Mouse (Mus musculus): ENCODE results near the gene Tmem256. TPM values are rescaled to one million over a fixed set of nuclear protein-coding genes. Genes with fewer than 3 reads are reported as not detected.

Gene Tmem256
- 271 and 312 TPM in 2 replicates for polyA plus RNA-seq (2015; fragmentation: Nextera tagmentation; extraction: Ambion mirVana)

DNA sequence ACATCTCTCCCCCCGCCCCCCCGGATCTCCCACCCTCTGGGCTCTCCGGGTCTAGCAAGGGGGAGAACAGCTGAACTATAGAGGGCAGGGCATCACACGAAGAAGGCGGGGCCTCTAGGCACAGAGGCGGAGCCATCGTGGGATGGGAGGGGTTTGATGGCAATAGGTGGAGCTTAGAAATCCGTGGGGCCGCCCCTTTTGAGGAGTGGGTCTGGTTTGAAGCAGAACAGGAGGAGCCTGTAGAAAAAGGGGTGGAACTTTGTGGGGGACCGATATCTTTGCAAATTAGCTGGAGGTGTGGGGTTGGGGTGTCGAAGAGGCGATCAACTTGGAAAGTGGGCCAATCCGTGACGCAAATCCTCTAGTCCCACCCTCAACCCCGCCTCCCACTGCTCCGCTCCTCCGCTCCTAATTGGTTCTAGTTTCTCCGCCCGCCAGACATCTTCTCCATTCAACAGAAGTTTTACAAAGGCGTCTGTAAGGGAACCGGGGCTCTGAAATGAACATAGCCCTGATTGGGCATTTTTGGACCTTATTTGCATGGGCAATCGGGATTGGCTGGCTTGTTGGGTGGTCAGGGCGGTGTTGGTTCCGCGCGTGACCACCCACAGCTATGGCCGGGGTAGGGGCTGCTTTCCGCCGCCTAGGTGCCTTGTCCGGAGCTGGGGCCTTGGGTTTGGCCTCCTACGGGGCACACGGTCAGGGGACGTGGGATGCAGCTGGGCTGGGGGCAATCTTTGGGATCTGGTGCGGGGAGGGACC, at the start of gene Tmem256:
Tmem256 (plus strand) TSS at position 563 of the 762 bp plus-strand sequence.
- Histone ChIP-seq H3K4me3 (ENCODE audit: low read depth, low read length) (peak within 1 kb of the TSS; percentile 94), H3K9ac (ENCODE audit: low read depth, low read length) (peak within 1 kb of the TSS; percentile 99), H3K27me3 (ENCODE audit: control insufficient read depth, insufficient read depth, low read depth, low read length) (no peaks in the 10 kb centered on the region), H3K27ac (ENCODE audit: low read length) (peak within 1 kb of the TSS; percentile 98), H3K4me2 (ENCODE audit: low read length) (peak within 1 kb of the TSS; percentile 97), H3K36me3 (ENCODE audit: control insufficient read depth, insufficient read depth, low read length) (peaks cover 4% of the 10 kb centered on the region; the same call in 1 of the 2 replicates), H3K9me3 (replicated peaks; ENCODE audit: control insufficient read depth, low read length, poor library complexity, severe bottlenecking) (no peaks in the 10 kb centered on the region), H3K4me1 (ENCODE audit: control insufficient read depth, insufficient read depth, low read length) (peaks cover 30% of the 10 kb centered on the region)
- ATAC-seq: peak; percentile 88
- 1% methylated on average over 31 of the region's 34 CpGs for WGBS

GRCm38 (mm10) chr11:69789431-69789830, 48.9 kb upstream of the Tmem256 start:
- H3K4me1 ChIP-seq (ENCODE audit: control insufficient read depth, insufficient read depth, low read length): no peaks in the 10 kb centered on the region
- no peaks in the 10 kb centered on the region for H3K36me3 ChIP-seq (ENCODE audit: control insufficient read depth, insufficient read depth, low read length)
- no peak overlapping the region for H3K9ac ChIP-seq (ENCODE audit: low read depth, low read length)
- H3K9me3 ChIP-seq (replicated peaks; ENCODE audit: control insufficient read depth, low read length, poor library complexity, severe bottlenecking): no peaks in the 10 kb centered on the region
- no peak overlapping the region for H3K27ac ChIP-seq (ENCODE audit: low read length)
- WGBS: 68% methylated on average over 5 of the region's 5 CpGs
- H3K27me3 ChIP-seq (ENCODE audit: control insufficient read depth, insufficient read depth, low read depth, low read length): peaks cover 8% of the 10 kb centered on the region
- H3K4me2 ChIP-seq (ENCODE audit: low read length): no peak overlapping the region
- ATAC-seq: no peak
- H3K4me3 ChIP-seq (ENCODE audit: low read depth, low read length): no peak overlapping the region

DNA sequence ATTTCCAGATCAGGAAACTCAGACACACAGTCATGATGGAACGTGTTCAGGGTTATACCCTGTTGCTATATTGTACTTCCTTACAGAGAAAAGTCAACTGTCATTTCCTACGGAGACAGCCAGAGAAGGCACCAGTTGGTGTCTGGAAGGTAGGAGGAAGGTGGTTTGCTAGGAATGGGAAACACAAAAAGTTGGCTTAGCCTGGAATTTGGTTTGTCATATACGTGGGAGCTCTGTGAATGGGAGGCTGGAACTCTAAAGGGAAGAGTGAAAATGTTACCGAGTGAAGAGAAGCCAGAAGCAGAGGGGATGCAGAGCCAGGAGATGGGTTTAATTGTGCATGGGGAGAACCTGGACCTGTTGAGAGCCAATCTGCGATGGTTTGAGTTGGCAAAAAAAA, 46.9 kb upstream of the Tmem256 start:
- H3K9me3 ChIP-seq (replicated peaks; ENCODE audit: control insufficient read depth, low read length, poor library complexity, severe bottlenecking): no peaks in the 10 kb centered on the region
- H3K4me3 ChIP-seq (ENCODE audit: low read depth, low read length): no peak overlapping the region
- no peak overlapping the region for H3K4me2 ChIP-seq (ENCODE audit: low read length)
- H3K4me1 ChIP-seq (ENCODE audit: control insufficient read depth, insufficient read depth, low read length): no peaks in the 10 kb centered on the region; the same call in 1 of the 2 replicates
- no peaks in the 10 kb centered on the region for H3K36me3 ChIP-seq (ENCODE audit: control insufficient read depth, insufficient read depth, low read length)
- H3K27me3 ChIP-seq (ENCODE audit: control insufficient read depth, insufficient read depth, low read depth, low read length): peaks cover 11% of the 10 kb centered on the region
- no peak overlapping the region for H3K9ac ChIP-seq (ENCODE audit: low read depth, low read length)
- WGBS: 76% methylated on average over 5 of the region's 5 CpGs
- H3K27ac ChIP-seq (ENCODE audit: low read length): no peak overlapping the region
- no peak for ATAC-seq

GRCm38 (mm10) chr11:69793429-69793828, 44.9 kb upstream of the Tmem256 start:
- Histone ChIP-seq H3K36me3 (ENCODE audit: control insufficient read depth, insufficient read depth, low read length) (no peaks in the 10 kb centered on the region), H3K4me1 (ENCODE audit: control insufficient read depth, insufficient read depth, low read length) (no peaks in the 10 kb centered on the region; the same call in 1 of the 2 replicates), H3K4me3 (ENCODE audit: low read depth, low read length) (no peak overlapping the region), H3K27me3 (ENCODE audit: control insufficient read depth, insufficient read depth, low read depth, low read length) (peaks cover 12% of the 10 kb centered on the region), H3K9me3 (replicated peaks; ENCODE audit: control insufficient read depth, low read length, poor library complexity, severe bottlenecking) (no peaks in the 10 kb centered on the region), H3K9ac (ENCODE audit: low read depth, low read length) (no peak overlapping the region), H3K4me2 (ENCODE audit: low read length) (no peak overlapping the region), H3K27ac (ENCODE audit: low read length) (no peak overlapping the region)
- 62% methylated on average over 5 of the region's 5 CpGs for WGBS
- no peak for ATAC-seq

DNA sequence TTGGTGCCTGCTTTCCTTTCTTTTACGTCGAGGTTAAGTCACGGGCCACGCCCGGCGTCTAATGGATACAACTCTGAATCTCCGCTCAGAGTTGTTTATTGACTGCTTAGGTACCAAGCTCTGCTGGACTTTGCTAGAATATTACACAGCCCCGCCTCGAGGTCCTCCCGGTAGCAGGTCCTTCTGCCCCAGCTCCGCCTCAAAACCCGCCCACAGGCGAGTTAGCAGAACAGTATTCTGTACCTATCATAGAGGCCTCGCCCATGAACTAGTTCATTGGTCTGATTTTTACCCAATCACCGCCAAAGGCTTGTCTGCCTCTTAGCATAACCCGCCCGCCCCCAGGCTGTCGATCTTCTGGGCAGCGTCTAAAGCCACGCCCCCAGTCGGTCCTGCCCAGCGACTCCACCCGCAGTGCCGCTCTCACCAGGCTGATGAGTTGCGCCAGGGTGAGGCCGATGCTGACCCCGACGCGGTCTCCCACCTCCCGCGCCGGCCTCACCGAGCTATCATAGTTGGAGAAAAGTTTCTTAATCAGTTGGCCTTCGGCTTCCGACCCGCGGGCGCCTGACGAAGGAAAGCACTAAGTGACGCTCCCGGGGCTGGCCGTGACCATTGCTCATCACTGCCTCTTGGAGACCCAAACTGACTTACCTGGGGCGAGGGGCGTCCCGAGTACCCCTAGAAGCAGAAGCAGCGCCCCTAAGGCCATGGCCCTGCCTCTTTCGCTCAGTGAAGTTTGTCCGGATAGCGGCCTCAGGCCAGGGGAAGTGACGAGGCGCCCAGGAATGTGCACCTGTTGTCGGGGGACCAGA, 42.9 kb upstream of the Tmem256 start, which contains the start of gene Chrnb1:
Chrnb1 (minus strand) TSS at position 776 of the 815 bp plus-strand sequence.
- H3K9me3 ChIP-seq (replicated peaks; ENCODE audit: control insufficient read depth, low read length, poor library complexity, severe bottlenecking): no peaks in the 10 kb centered on the region
- 2% methylated on average over 52 of the region's 52 CpGs for WGBS
- peak; percentile 90 for ATAC-seq
- H3K36me3 ChIP-seq (ENCODE audit: control insufficient read depth, insufficient read depth, low read length): no peaks in the 10 kb centered on the region
- peaks cover 10% of the 10 kb centered on the region for H3K4me1 ChIP-seq (ENCODE audit: control insufficient read depth, insufficient read depth, low read length)
- peak within 1 kb of the TSS; percentile 39; the same call in 1 of the 2 replicates for H3K9ac ChIP-seq (ENCODE audit: low read depth, low read length)
- H3K4me3 ChIP-seq (ENCODE audit: low read depth, low read length): peak within 1 kb of the TSS; percentile 36
- no peak within 1 kb of the TSS for H3K27ac ChIP-seq (ENCODE audit: low read length)
- H3K27me3 ChIP-seq (ENCODE audit: control insufficient read depth, insufficient read depth, low read depth, low read length): peaks cover 12% of the 10 kb centered on the region
- peak within 1 kb of the TSS; percentile 69 for H3K4me2 ChIP-seq (ENCODE audit: low read length)

DNA sequence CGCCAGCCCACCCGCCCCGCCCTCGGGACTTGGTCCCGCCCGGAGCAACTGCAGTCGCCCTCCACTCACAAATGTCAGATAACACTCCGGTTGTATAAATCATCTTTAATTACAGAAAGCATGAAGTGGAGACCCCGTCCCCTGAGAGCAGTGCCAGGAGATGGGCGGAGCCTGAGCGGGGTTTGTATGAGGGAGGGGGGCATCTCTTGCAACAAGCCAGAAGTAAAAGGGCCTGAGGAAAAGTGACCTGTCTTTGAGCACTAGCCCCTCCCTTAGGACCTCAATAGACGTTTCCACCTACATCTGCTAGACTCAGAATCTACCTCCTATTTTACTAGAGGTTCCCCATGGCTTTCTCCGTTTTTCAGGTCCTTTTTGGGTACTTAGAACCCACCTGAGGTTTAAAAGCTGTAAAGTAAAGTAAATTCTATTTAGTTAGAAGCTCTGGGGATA, 42.3 kb upstream of the Tmem256 start:
- Histone ChIP-seq H3K36me3 (ENCODE audit: control insufficient read depth, insufficient read depth, low read length) (no peaks in the 10 kb centered on the region), H3K4me1 (ENCODE audit: control insufficient read depth, insufficient read depth, low read length) (peaks cover 10% of the 10 kb centered on the region), H3K27me3 (ENCODE audit: control insufficient read depth, insufficient read depth, low read depth, low read length) (peaks cover 12% of the 10 kb centered on the region), H3K4me3 (ENCODE audit: low read depth, low read length) (peak overlapping the region; percentile 36; the same call in 1 of the 2 replicates), H3K4me2 (ENCODE audit: low read length) (peak overlapping the region; percentile 69), H3K9me3 (replicated peaks; ENCODE audit: control insufficient read depth, low read length, poor library complexity, severe bottlenecking) (no peaks in the 10 kb centered on the region), H3K9ac (ENCODE audit: low read depth, low read length) (no peak overlapping the region), H3K27ac (ENCODE audit: low read length) (no peak overlapping the region)
- under 1% methylated on average over 13 of the region's 13 CpGs for WGBS
- ATAC-seq: no peak

DNA sequence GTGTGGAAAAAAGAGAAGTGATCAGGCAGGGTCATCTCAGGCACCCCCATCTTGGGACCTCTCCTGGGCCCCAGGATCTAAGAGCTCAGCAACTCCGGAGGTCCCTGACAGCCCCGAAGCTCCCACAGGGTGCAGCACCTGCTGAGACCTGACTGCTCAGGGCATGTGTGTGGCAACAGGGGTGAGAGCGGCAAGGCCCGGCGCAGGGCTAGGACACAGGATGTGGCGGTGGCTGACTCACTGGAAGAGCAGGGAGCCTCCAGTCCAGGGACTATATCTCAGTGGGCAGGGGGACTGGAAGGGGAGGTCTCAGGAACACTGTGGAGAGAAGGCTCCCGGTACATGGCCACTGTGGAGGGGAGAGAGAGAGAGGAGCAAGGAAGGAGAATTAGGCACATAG, 40.4 kb upstream of the Tmem256 start:
- no peak for ATAC-seq
- Histone ChIP-seq H3K4me3 (ENCODE audit: low read depth, low read length) (no peak overlapping the region), H3K9ac (ENCODE audit: low read depth, low read length) (no peak overlapping the region), H3K9me3 (replicated peaks; ENCODE audit: control insufficient read depth, low read length, poor library complexity, severe bottlenecking) (no peaks in the 10 kb centered on the region), H3K4me1 (ENCODE audit: control insufficient read depth, insufficient read depth, low read length) (peaks cover 25% of the 10 kb centered on the region), H3K4me2 (ENCODE audit: low read length) (no peak overlapping the region), H3K27ac (ENCODE audit: low read length) (no peak overlapping the region), H3K36me3 (ENCODE audit: control insufficient read depth, insufficient read depth, low read length) (no peaks in the 10 kb centered on the region), H3K27me3 (ENCODE audit: control insufficient read depth, insufficient read depth, low read depth, low read length) (peaks cover 12% of the 10 kb centered on the region)
- WGBS: 76% methylated on average over 7 of the region's 7 CpGs

DNA sequence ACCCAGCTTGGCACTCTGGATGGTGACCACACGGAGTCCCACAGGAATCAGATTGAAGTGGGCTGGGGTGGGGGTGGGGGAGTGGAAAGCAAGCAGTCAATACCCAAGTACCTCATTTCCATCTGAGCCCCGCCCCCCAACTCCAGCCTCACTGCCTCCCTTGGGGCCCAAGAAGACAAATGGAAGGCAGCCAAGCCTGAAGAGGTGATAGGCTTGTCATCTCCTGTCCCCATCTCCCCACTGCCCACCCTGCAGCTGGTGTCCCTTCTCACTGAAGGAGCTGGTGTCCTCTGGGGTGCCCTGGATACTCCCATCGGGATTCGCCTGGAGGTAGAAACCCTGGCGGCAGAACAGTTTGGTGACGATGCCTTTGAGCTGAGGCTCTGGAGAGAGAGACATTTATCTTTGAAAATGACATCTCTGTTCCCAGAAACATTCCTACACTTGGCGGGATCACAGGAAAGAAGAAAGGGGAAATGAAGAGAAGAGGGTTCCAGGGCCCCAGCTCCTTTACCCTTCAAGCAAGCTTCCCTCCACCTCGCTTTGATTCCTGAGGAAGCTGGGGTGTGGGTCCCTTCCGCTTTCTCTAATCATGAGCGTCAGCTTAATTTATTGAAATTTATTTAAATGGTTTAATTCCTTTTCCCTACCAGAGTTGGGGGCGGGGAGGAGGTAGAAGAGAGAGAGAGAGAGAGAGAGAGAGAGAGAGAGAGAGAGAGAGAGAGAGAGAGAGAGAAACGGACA, 38.7 kb upstream of the Tmem256 start:
- whole genome bisulfite sequencing: 14% methylated on average over 11 of the region's 12 CpGs
- Histone ChIP-seq H3K36me3 (ENCODE audit: control insufficient read depth, insufficient read depth, low read length) (no peaks in the 10 kb centered on the region), H3K27me3 (ENCODE audit: control insufficient read depth, insufficient read depth, low read depth, low read length) (peaks cover 6% of the 10 kb centered on the region), H3K9me3 (replicated peaks; ENCODE audit: control insufficient read depth, low read length, poor library complexity, severe bottlenecking) (no peaks in the 10 kb centered on the region), H3K27ac (ENCODE audit: low read length) (peak overlapping the region; percentile 93), H3K4me2 (ENCODE audit: low read length) (peak overlapping the region; percentile 90), H3K4me1 (ENCODE audit: control insufficient read depth, insufficient read depth, low read length) (peaks cover 41% of the 10 kb centered on the region), H3K4me3 (ENCODE audit: low read depth, low read length) (peak overlapping the region; percentile 54), H3K9ac (ENCODE audit: low read depth, low read length) (peak overlapping the region; percentile 69)
- ATAC-seq: no peak

Measured in midbrain, embryonic 16.5 days (tissue).